Mouse (Mus musculus) heart, postnatal 0 days (tissue): ENCODE data around the gene Thada. TPM values are rescaled to one million over a fixed set of nuclear protein-coding genes. Genes with fewer than 3 reads are reported as not detected.

Source experiments
- ATAC-seq: fragments of 200-750 bp; cut with Nextera tagmentation; 2 replicates; pipeline ENCODE4 v1.8.0; 2017; ENCODE audit warnings: low read depth, moderate number of reproducible peaks, moderate library complexity; ENCODE audit not compliant: insufficient read depth
- DNase-seq: peaks from one replicate; pipeline ENCODE4 v3.0.0-alpha.2; 2016; ENCODE audit warnings: low spot score
- H3K27ac ChIP-seq: fragments of 300-500 bp; sonication (generic); 2 replicates; pipeline ENCODE4 v1.5.1; 2014; ENCODE audit warnings: low read depth, mild to moderate bottlenecking
- H3K27me3 ChIP-seq: fragments of 300-500 bp; sonication (generic); 2 replicates; pipeline ENCODE4 v1.6.1; 2014; ENCODE audit warnings: low read length, mixed read lengths; ENCODE audit not compliant: control insufficient read depth, insufficient read depth
- H3K36me3 ChIP-seq: fragments of 300-500 bp; sonication (generic); replicated peaks from 2 replicates; pipeline ENCODE4 v1.6.1; 2014; ENCODE audit warnings: low read length, mixed read lengths; ENCODE audit not compliant: control insufficient read depth, insufficient read depth
- H3K4me1 ChIP-seq: fragments of 300-500 bp; sonication (generic); 2 replicates; pipeline ENCODE4 v1.6.1; 2014; ENCODE audit warnings: antibody characterized with exemption; ENCODE audit not compliant: control insufficient read depth, insufficient read depth
- H3K4me2 ChIP-seq: fragments of 300-500 bp; sonication (generic); 2 replicates; pipeline ENCODE4 v1.6.1; 2014; ENCODE audit warnings: low read depth, mild to moderate bottlenecking, low read length, moderate library complexity
- H3K4me3 ChIP-seq: fragments of 300-500 bp; sonication (generic); 2 replicates; pipeline ENCODE4 v1.5.1; 2014; ENCODE audit warnings: low read depth, low read length
- H3K9ac ChIP-seq: fragments of 300-500 bp; sonication (generic); replicated peaks from 2 replicates; pipeline ENCODE4 v1.6.1; 2014; ENCODE audit warnings: low read depth, low read length, mixed read lengths
- H3K9me3 ChIP-seq: fragments of 300-500 bp; sonication (generic); replicated peaks from 2 replicates; pipeline ENCODE4 v1.6.1; 2016; ENCODE audit warnings: low read length; ENCODE audit not compliant: control insufficient read depth
- CTCF ChIP-seq: IDR thresholded peaks from 2 replicates; pipeline ENCODE4 v1.5.1; 2016; ENCODE audit warnings: antibody characterized with exemption, control low read depth, low read depth
- EP300 ChIP-seq: IDR thresholded peaks from 2 replicates; pipeline ENCODE4 v1.6.1; 2016; ENCODE audit warnings: antibody characterized with exemption, low read depth
- WGBS: fragments of 180-500 bp; shearing (Covaris S2); extraction: QIAGEN DNeasy Blood & Tissue Kit; methylation state at CpG from one replicate; pipeline ENCODE4 v1.1.7; 2014; 5-methylcytosine and 5-hydroxymethylcytosine counted together
- polyA plus RNA-seq: library from polyadenylated mRNA; unstranded; fragments of >200 nt; fragmentation: Nextera tagmentation; extraction: Ambion mirVana; gene quantifications from 2 replicates; pipeline ENCODE4 v1.2.1, GENCODE M21; 2015
- total RNA-seq: library from RNA; depleted of rRNA; stranded (reverse); fragments of >200 nt; gene quantifications from 2 replicates; pipeline ENCODE4 v1.2.3, GENCODE M21; 2014; ENCODE audit warnings: low replicate concordance

Gene Thada
- total and polyA plus RNA-seq, 2 experiments from 2014 or later: 2.4 to 12.6 TPM

DNA sequence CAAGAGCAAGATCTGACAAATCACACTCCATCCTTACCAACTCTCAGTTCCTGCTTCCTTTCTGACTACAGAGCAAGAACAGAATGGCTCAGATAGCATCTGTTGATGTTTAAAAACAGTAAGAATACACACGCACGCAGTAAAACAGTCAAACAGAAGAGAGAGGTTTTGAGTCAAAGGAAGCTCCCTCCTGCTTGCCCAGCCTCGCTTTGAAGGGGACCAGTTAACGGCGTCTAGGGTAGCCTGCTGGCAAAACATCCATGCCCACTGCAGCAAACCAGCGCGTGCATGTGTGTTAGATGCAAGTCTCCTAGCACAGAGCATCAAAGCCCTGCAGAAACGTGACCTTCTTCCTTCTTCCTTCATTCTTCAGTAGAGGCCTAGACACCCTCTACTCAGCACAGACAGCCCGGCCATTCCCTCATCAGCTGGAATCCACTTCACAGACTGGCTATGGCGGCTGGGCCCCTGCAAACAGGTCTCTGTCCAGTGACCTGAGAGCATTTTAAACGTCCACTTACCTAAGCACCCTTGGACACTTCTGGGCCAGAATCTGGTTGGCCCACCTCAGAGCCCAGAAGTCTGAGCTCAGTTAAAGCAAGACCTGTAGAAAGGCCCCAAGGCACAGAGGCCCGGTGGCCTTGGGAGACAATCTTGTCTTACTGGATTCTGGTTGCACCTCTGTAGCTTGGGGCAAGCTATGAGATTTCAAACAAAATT, 302.8 kb downstream of the Thada start:
- Histone ChIP-seq H3K9ac (no peak overlapping the region), H3K4me2 (no peak overlapping the region), H3K9me3 (no peaks in the 10 kb centered on the region), H3K4me3 (no peak overlapping the region), H3K4me1 (peaks cover 8% of the 10 kb centered on the region; the same call in 1 of the 2 replicates), H3K27ac (peak overlapping the region; percentile 54; the same call in 1 of the 2 replicates), H3K27me3 (no peaks in the 10 kb centered on the region), H3K36me3 (no peaks in the 10 kb centered on the region)
- TF ChIP-seq EP300: no peak
- TF ChIP-seq CTCF: no peak
- DNase-seq: no peak
- WGBS: 74% methylated on average over 12 of the region's 12 CpGs
- ATAC-seq: no peak

- Histone ChIP-seq H3K36me3 (no peaks in the 10 kb centered on the region), H3K4me2 (no peak overlapping the region), H3K27ac (peak overlapping the region; percentile 43; the same call in 1 of the 2 replicates), H3K4me3 (no peak overlapping the region), H3K9ac (no peak overlapping the region), H3K4me1 (peaks cover 8% of the 10 kb centered on the region; the same call in 1 of the 2 replicates), H3K9me3 (no peaks in the 10 kb centered on the region), H3K27me3 (no peaks in the 10 kb centered on the region)
- no peak for DNase-seq
- TF ChIP-seq EP300 (no peak), CTCF (no peak)
- ATAC-seq: no peak
- WGBS: 74% methylated on average over 8 of the region's 8 CpGs
These were observed 303.7 kb downstream of the Thada start for GRCm38 (mm10) chr17:84162211-84162760.

GRCm38 (mm10) chr17:84161231-84161854, 304.7 kb downstream of the Thada start:
- Histone ChIP-seq H3K27me3 (no peaks in the 10 kb centered on the region), H3K9me3 (no peaks in the 10 kb centered on the region), H3K36me3 (no peaks in the 10 kb centered on the region), H3K9ac (no peak overlapping the region), H3K4me1 (peaks cover 8% of the 10 kb centered on the region; the same call in 1 of the 2 replicates), H3K4me2 (no peak overlapping the region), H3K4me3 (no peak overlapping the region), H3K27ac (peak overlapping the region; percentile 43)
- no peak for DNase-seq
- 46% methylated on average over 6 of the region's 6 CpGs for WGBS
- no peak for ATAC-seq
- TF ChIP-seq CTCF (no peak), EP300 (no peak)

DNA sequence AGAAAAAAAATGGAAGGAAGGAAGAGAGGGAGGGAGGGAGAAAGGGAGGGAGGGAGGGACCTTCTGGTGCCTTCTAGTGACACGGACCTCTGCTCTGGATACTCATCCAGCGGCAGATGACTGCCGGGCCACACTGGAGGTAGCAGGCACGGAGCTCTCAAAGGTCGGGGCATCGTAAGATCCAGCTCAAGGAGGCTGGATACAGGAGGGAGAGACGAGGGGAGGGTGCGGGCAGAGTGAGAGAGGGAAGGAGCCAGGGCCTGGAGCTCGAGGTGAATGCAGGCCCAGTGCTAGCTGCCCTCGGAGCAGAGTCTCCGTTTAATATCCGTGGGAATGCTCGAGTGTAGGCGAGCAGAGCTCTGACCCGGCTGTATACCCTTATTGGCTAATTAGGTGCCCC, 307.1 kb downstream of the Thada start:
- no peaks in the 10 kb centered on the region for H3K36me3 ChIP-seq
- no peak for DNase-seq
- H3K4me2 ChIP-seq: no peak overlapping the region
- H3K9ac ChIP-seq: no peak overlapping the region
- H3K27ac ChIP-seq: no peak overlapping the region
- H3K4me3 ChIP-seq: no peak overlapping the region
- H3K4me1 ChIP-seq: peaks cover 8% of the 10 kb centered on the region; the same call in 1 of the 2 replicates
- H3K9me3 ChIP-seq: no peaks in the 10 kb centered on the region
- WGBS: 79% methylated on average over 15 of the region's 15 CpGs
- H3K27me3 ChIP-seq: no peaks in the 10 kb centered on the region
- no peak for TF ChIP-seq CTCF
- no peak for TF ChIP-seq EP300
- no peak for ATAC-seq

DNA sequence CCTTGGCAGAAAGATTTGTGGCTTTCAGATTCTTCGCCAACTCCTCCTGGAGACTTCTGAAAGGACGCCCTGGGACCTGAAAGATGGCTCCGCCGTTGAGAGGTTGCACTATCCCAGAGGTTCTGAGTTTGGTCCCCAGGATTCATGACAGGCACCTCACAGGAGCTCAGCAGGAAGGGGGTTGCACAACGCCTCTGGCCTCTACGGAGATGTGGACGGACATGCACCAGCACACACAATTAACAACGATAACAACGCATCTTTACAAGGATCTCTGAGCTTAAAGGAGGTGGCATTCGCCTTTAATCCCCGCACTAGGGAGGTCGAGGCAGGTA, 307.6 kb downstream of the Thada start:
- 90% methylated on average over 12 of the region's 12 CpGs for WGBS
- Histone ChIP-seq H3K27ac (no peak overlapping the region), H3K4me1 (peaks cover 8% of the 10 kb centered on the region; the same call in 1 of the 2 replicates), H3K36me3 (no peaks in the 10 kb centered on the region), H3K4me2 (no peak overlapping the region), H3K9ac (no peak overlapping the region), H3K4me3 (no peak overlapping the region), H3K27me3 (peaks cover under 1% of the 10 kb centered on the region; the same call in 1 of the 2 replicates), H3K9me3 (no peaks in the 10 kb centered on the region)
- ATAC-seq (no peak), DNase-seq (no peak)
- TF ChIP-seq EP300 (no peak), CTCF (no peak)
